Mouse (Mus musculus) small intestine, adult 2 months (tissue): ENCODE measurements around the gene Tet1.

ENCODE experiments used
- CTCF ChIP-seq: fragments of 200-500 bp; IDR thresholded peaks from 2 replicates; pipeline ENCODE4 v1.5.1; 2012; ENCODE audit warnings: low read depth, mild to moderate bottlenecking, control low read depth, inconsistent platforms, low read length, moderate library complexity, mixed read lengths; ENCODE audit not compliant: insufficient replicate concordance, insufficient read length; ENCODE audit errors: extremely low read depth
- POLR2A ChIP-seq: fragments of 200-500 bp; IDR thresholded peaks from 2 replicates; pipeline ENCODE4 v1.6.1; 2012; ENCODE audit warnings: low read depth, mild to moderate bottlenecking, control low read depth, inconsistent platforms, low read length, moderate library complexity

DNA sequence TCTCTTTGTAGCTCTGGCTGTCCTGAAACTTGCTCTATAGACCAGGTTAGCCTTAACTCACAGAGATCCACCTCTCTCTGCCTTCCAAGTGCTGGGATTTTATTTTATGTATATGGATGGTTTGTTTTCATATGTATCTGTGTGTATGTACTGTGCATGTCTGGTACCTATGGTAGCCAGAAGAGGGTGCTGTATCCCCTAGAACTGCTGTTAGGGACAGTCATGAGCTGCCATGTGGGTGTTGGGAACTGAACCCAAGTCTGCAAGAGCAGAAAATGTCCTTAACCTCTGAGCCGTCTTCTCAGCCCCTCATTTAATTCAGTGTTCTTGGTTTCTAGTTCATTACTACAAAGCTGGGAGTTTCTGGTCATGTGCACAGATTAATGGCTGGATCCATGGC, 23.6 kb upstream of the Tet1 start:
- TF ChIP-seq CTCF, result no peak
- no peak for TF ChIP-seq POLR2A
